Mouse (Mus musculus) heart, postnatal 36 days (tissue): ENCODE results near the gene Flrt1. TPM values are rescaled to one million over a fixed set of nuclear protein-coding genes. Genes with fewer than 3 reads are reported as not detected.
A peak's percentile ranks its signal among the peaks of the same experiment; 100 is the strongest.

Experiments used
- DNase-seq, 2 experiments: peaks; one replicate each; pipeline ENCODE4 v3.0.0; 2021 to 2022
- intact Hi-C: fragments of 180-260 bp; cut with DNase I; formaldehyde crosslinking; loops from one replicate; pipeline ENCODE4 v1.15.1; 2025
- total RNA-seq, 2 experiments: library from RNA; stranded (reverse); gene quantifications; 2 replicates each; pipeline ENCODE4 v1.2.3; 2021

Gene Flrt1
- total RNA-seq: under 1 TPM; 0.84 to 1.00 TPM

- intact Hi-C loops: no loop called here
- DNase-seq: no peak
Observed at GRCm38 (mm10) chr19:7105544-7105943, at the start of gene Flrt1. Gene Flrt1, minus strand, starts transcription at chr19:7105729.

GRCm38 (mm10) chr19:7155196-7155595 is 49.7 kb upstream of the Flrt1 start:
- DNase-seq: no peak

GRCm38 (mm10) chr19:7153232-7153631 is 47.7 kb upstream of the Flrt1 start:
- no peak for DNase-seq
- intact Hi-C loops: no loop called here

More at GRCm38 (mm10) chr19:7155196-7155595, 49.7 kb upstream of the Flrt1 start:
- intact Hi-C loops: no loop called here

- intact Hi-C loops: no loop called here
Observed at GRCm38 (mm10) chr19:7151927-7152653, 46.6 kb upstream of the Flrt1 start.

GRCm38 (mm10) chr19:7151300-7151926 is 45.9 kb upstream of the Flrt1 start:
- intact Hi-C loops: no loop called here
- DNase-seq: no peak

More at GRCm38 (mm10) chr19:7151927-7152653, 46.6 kb upstream of the Flrt1 start:
- DNase-seq: no peak

- DNase-seq: no peak
- intact Hi-C loops: no loop called here
Observed at GRCm38 (mm10) chr19:7149158-7149685, 43.7 kb upstream of the Flrt1 start.

GRCm38 (mm10) chr19:7148541-7149085 is 43.1 kb upstream of the Flrt1 start:
- intact Hi-C loops: no loop called here
- DNase-seq: no peak

- DNase-seq: no peak
- intact Hi-C loops: no loop called here
Observed at GRCm38 (mm10) chr19:7148096-7148495, 42.6 kb upstream of the Flrt1 start.

GRCm38 (mm10) chr19:7146376-7146775 is 40.8 kb upstream of the Flrt1 start:
- intact Hi-C loops: no loop called here
- peak in 1 of 2 experiments; percentile 24 for DNase-seq

GRCm38 (mm10) chr19:7144458-7144857 is 38.9 kb upstream of the Flrt1 start:
- no peak for DNase-seq
- intact Hi-C loops: no loop called here

- intact Hi-C loops: no loop called here
- peak; percentile 32 to 56 for DNase-seq
Observed at GRCm38 (mm10) chr19:7143854-7144253, 38.3 kb upstream of the Flrt1 start.

- intact Hi-C loops: no loop called here
- DNase-seq: no peak
Observed at GRCm38 (mm10) chr19:7142207-7142915, 36.8 kb upstream of the Flrt1 start.

GRCm38 (mm10) chr19:7140856-7141421 is 35.4 kb upstream of the Flrt1 start:
- DNase-seq: no peak
- intact Hi-C loops: no loop called here

- intact Hi-C loops: no loop called here
- no peak for DNase-seq
Observed at GRCm38 (mm10) chr19:7140373-7140772, 34.8 kb upstream of the Flrt1 start.

- intact Hi-C loops: no loop called here
- DNase-seq: no peak
Observed at GRCm38 (mm10) chr19:7139321-7139720, 33.8 kb upstream of the Flrt1 start.

- intact Hi-C loops: no loop called here
- no peak for DNase-seq
Observed at GRCm38 (mm10) chr19:7138327-7138726, 32.8 kb upstream of the Flrt1 start.

- intact Hi-C loops: no loop called here
- DNase-seq: no peak
Observed at GRCm38 (mm10) chr19:7136714-7137498, 31.4 kb upstream of the Flrt1 start.

GRCm38 (mm10) chr19:7136016-7136415 is 30.5 kb upstream of the Flrt1 start:
- DNase-seq: peak; percentile 33 to 35
- intact Hi-C loops: no loop called here

- intact Hi-C loops: no loop called here
- DNase-seq: peak in 1 of 2 experiments; percentile 20
Observed at GRCm38 (mm10) chr19:7135525-7135924, 30.0 kb upstream of the Flrt1 start.

- DNase-seq: peak; percentile 47 to 50
Observed at GRCm38 (mm10) chr19:7134631-7135091, 29.1 kb upstream of the Flrt1 start.

More at GRCm38 (mm10) chr19:7134631-7135091, 29.1 kb upstream of the Flrt1 start:
- intact Hi-C loops: no loop called here
